9 mouse cellular contexts compared by ENCODE assay signal in the genomic region with DNA sequence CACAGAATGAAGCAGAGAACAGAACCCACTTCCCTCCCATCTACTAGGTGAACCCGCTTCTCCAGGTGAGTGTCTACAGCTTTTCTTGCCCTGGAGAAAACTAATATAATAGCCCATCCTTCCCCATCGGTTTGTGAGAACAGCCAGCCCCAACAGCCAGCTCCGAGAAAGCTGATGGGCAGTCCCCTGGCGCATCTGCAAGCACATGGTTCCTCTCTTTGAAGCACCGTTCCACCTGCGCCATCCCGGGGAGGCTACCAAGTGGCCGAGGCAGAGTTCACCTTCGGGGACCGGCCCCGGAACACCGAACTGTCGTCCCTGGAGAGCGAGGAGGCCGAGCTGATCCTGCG. TPM values are rescaled to one million over a fixed set of nuclear protein-coding genes. Genes with fewer than 3 reads are reported as not detected.
DNase-seq lines count a peak whose midpoint lies in the region; ATAC-seq and TF ChIP-seq lines count a peak whose summit lies in the region.
"Had no signal": no experiment of that assay in that cellular context is flagged by ENCODE, and none has a peak within 500 bp of the region (broad histone marks: within the 10 kb centered on the region; RNA-seq: fewer than 3 reads in every experiment).

No protein-coding gene starts in this region.

- peak overlapping the region; percentile 93 for H3K4me2 ChIP-seq in embryonic facial prominence, embryonic 15.5 days (replicated peaks)
- peak overlapping the region; percentile 99 for H3K4me2 ChIP-seq in intestine, embryonic 15.5 days (replicated peaks)
- peak overlapping the region; percentile 95 for H3K4me2 ChIP-seq in neural tube, embryonic 12.5 days (replicated peaks)

- TF ChIP-seq POLR2A in liver, adult 2 months (IDR thresholded peaks at IDR 0.05; ENCODE audit: extremely low read depth, insufficient read depth, low read length): no peak

- H3K27me3 ChIP-seq in liver, adult 2 months (ENCODE audit: control insufficient read depth, insufficient read depth, low read length): no peaks in the 10 kb centered on the region
- peaks cover 52% of the 10 kb centered on the region for H3K27me3 ChIP-seq in embryonic facial prominence, embryonic 15.5 days
- peaks cover 49% of the 10 kb centered on the region for H3K27me3 ChIP-seq in intestine, embryonic 15.5 days (replicated peaks)
- peaks cover 51% of the 10 kb centered on the region for H3K27me3 ChIP-seq in neural tube, embryonic 12.5 days (replicated peaks)

- peak overlapping the region; percentile 19; the same call in 1 of the 2 replicates for H3K4me3 ChIP-seq in liver, adult 2 months (ENCODE audit: insufficient read depth, low read depth, low read length)
- H3K4me3 ChIP-seq in embryonic facial prominence, embryonic 15.5 days (replicated peaks): peak overlapping the region; percentile 55
- peak overlapping the region; percentile 55 for H3K4me3 ChIP-seq in intestine, embryonic 15.5 days (replicated peaks)
- H3K4me3 ChIP-seq in neural tube, embryonic 12.5 days: peak overlapping the region; percentile 48

- peaks cover 6% of the 10 kb centered on the region for H3K4me1 ChIP-seq in liver, adult 2 months (ENCODE audit: control insufficient read depth, insufficient read depth, low read length)
- H3K4me1 ChIP-seq in embryonic facial prominence, embryonic 15.5 days: peaks cover 16% of the 10 kb centered on the region
- peaks cover 13% of the 10 kb centered on the region for H3K4me1 ChIP-seq in intestine, embryonic 15.5 days (replicated peaks)
- H3K4me1 ChIP-seq in neural tube, embryonic 12.5 days: peaks cover 20% of the 10 kb centered on the region

- TF ChIP-seq CTCF in liver, adult 2 months (IDR thresholded peaks at IDR 0.05; ENCODE audit: low read depth, low read length): no peak

- no peak for ATAC-seq in embryonic facial prominence, embryonic 15.5 days (ENCODE audit: insufficient number of reproducible peaks, low FRiP score, low TSS enrichment, low read depth)
- ATAC-seq in intestine, embryonic 15.5 days: peak; percentile 24; the same call in 1 of the 2 replicates
- ATAC-seq in neural tube, embryonic 12.5 days (ENCODE audit: low FRiP score, low read depth): no peak; the same call in 1 of the 2 replicates

- H3K79me2 ChIP-seq in liver, adult 2 months (ENCODE audit: control insufficient read depth, insufficient read depth, low read length): no peaks in the 10 kb centered on the region

- no peak overlapping the region for H3K9ac ChIP-seq in liver, adult 2 months (ENCODE audit: low read depth, low read length)
- H3K9ac ChIP-seq in embryonic facial prominence, embryonic 15.5 days: 0 out of 2 replicates have a peak overlapping the region, but pooled peaks have one; percentile 3
- no peak overlapping the region for H3K9ac ChIP-seq in intestine, embryonic 15.5 days
- H3K9ac ChIP-seq in neural tube, embryonic 12.5 days: peak overlapping the region; percentile 56; the same call in 1 of the 2 replicates

- no peaks in the 10 kb centered on the region for H3K36me3 ChIP-seq in liver, adult 2 months (ENCODE audit: control insufficient read depth, insufficient read depth, low read length)
- no peaks in the 10 kb centered on the region for H3K36me3 ChIP-seq in embryonic facial prominence, embryonic 15.5 days
- no peaks in the 10 kb centered on the region for H3K36me3 ChIP-seq in intestine, embryonic 15.5 days
- no peaks in the 10 kb centered on the region for H3K36me3 ChIP-seq in neural tube, embryonic 12.5 days

- WGBS in liver, adult 2 months: 3% methylated on average over 16 of the region's 16 CpGs
- 3% methylated on average over 16 of the region's 16 CpGs for WGBS in embryonic facial prominence, embryonic 15.5 days
- 3% methylated on average over 16 of the region's 16 CpGs for WGBS in intestine, embryonic 15.5 days
- 3% methylated on average over 16 of the region's 16 CpGs for WGBS in neural tube, embryonic 12.5 days

- H3K27ac ChIP-seq in liver, adult 2 months (replicated peaks; ENCODE audit: insufficient read depth, low read depth, low read length): no peak overlapping the region
- no peak overlapping the region for H3K27ac ChIP-seq in embryonic facial prominence, embryonic 15.5 days (replicated peaks)
- no peak overlapping the region for H3K27ac ChIP-seq in intestine, embryonic 15.5 days
- no peak overlapping the region for H3K27ac ChIP-seq in neural tube, embryonic 12.5 days

- H3K9me3 ChIP-seq in embryonic facial prominence, embryonic 15.5 days (replicated peaks): no peaks in the 10 kb centered on the region
- H3K9me3 ChIP-seq in intestine, embryonic 15.5 days: no peaks in the 10 kb centered on the region
- H3K9me3 ChIP-seq in neural tube, embryonic 12.5 days: no peaks in the 10 kb centered on the region

- no peak for DNase-seq in liver, adult 2 months (ENCODE audit: extremely low read depth, low read depth, low spot score)
- DNase-seq in liver: no peak
- no peak for DNase-seq in frontal cortex, postnatal 14 days (ENCODE audit: low spot score in 2 of 2)
- no peak for DNase-seq in adrenal gland, postnatal 36 days
- no peak for DNase-seq in kidney, adult 11 months

RNA-seq across cellular contexts. Expression of a gene that starts 1.2 kb away (rescaled TPM):
- total RNA-seq in liver, adult 2 months (2014; rRNA removed): not detected in 2 replicates
- polyA plus RNA-seq in liver, adult 2 months (2012; rRNA removed): 0.16 and 0.32 TPM in 2 replicates
- not detected in 2 replicates for polyA plus RNA-seq in embryonic facial prominence, embryonic 15.5 days (2015; fragmentation: Nextera tagmentation; extraction: Ambion mirVana)
- not detected in 2 replicates for polyA plus RNA-seq in intestine, embryonic 15.5 days (2015; fragmentation: Nextera tagmentation; extraction: Ambion mirVana)
- not detected in 2 replicates for polyA plus RNA-seq in neural tube, embryonic 12.5 days (2016; fragmentation: Nextera tagmentation; extraction: Ambion mirVana)
- not detected for total RNA-seq in adrenal gland, postnatal 36 days (2021)
- polyA plus RNA-seq: erythroblast, embryonic 14.5 days had no signal

RNA-seq across cellular contexts. Expression of a gene that starts 25.5 kb away (rescaled TPM):
- total RNA-seq in liver, adult 2 months (2014; rRNA removed): 0.07 TPM in 1 of 2 replicates, not detected in the other
- 0.07 and 0.10 TPM in 2 replicates for polyA plus RNA-seq in liver, adult 2 months (2012; rRNA removed)
- polyA plus RNA-seq in embryonic facial prominence, embryonic 15.5 days (2015; fragmentation: Nextera tagmentation; extraction: Ambion mirVana): 16.6 and 19.4 TPM in 2 replicates
- 29.2 and 30.0 TPM in 2 replicates for polyA plus RNA-seq in intestine, embryonic 15.5 days (2015; fragmentation: Nextera tagmentation; extraction: Ambion mirVana)
- polyA plus RNA-seq in neural tube, embryonic 12.5 days (2016; fragmentation: Nextera tagmentation; extraction: Ambion mirVana): 10.3 and 10.6 TPM in 2 replicates
- not detected for total RNA-seq in adrenal gland, postnatal 36 days (2021)
- polyA plus RNA-seq: erythroblast, embryonic 14.5 days had no signal

RNA-seq across cellular contexts. Expression of a gene that starts 46.9 kb away (rescaled TPM):
- total RNA-seq in liver, adult 2 months (2014; rRNA removed): not detected in 2 replicates
- not detected in 2 replicates for polyA plus RNA-seq in liver, adult 2 months (2012; rRNA removed)
- 0.32 TPM in 1 of 2 replicates, not detected in the other for polyA plus RNA-seq in embryonic facial prominence, embryonic 15.5 days (2015; fragmentation: Nextera tagmentation; extraction: Ambion mirVana)
- 0.10 and 0.63 TPM in 2 replicates for polyA plus RNA-seq in intestine, embryonic 15.5 days (2015; fragmentation: Nextera tagmentation; extraction: Ambion mirVana)
- 0.49 TPM in 1 of 2 replicates, not detected in the other for polyA plus RNA-seq in neural tube, embryonic 12.5 days (2016; fragmentation: Nextera tagmentation; extraction: Ambion mirVana)
- total RNA-seq in adrenal gland, postnatal 36 days (2021): not detected
- polyA plus RNA-seq: erythroblast, embryonic 14.5 days had no signal

Comparison
In these comparisons a context has a peak if more than half of its experiments do, and no peak if none do; other contexts are left out.
1. H3K9ac ChIP-seq: peak in embryonic facial prominence, embryonic 15.5 days (single experiment) and neural tube, embryonic 12.5 days (single experiment); none in liver, adult 2 months (single experiment) and intestine, embryonic 15.5 days (single experiment).
2. RNA of a gene that starts 25.5 kb away (polyA plus RNA-seq): 29.2 to 30.0 TPM in intestine, embryonic 15.5 days, 16.6 to 19.4 TPM in embryonic facial prominence, embryonic 15.5 days and 10.3 to 10.6 TPM in neural tube, embryonic 12.5 days; 0.07 to 0.10 TPM in liver, adult 2 months; every median in the first group is over 10 times any median in the second.
3. Peak in every context shown above with its lines, with median percentiles within 50 percentile points of each other: H3K4me3 ChIP-seq and H3K4me2 ChIP-seq.